Mouse (Mus musculus): ENCODE data around the gene Spred2. TPM values are rescaled to one million over a fixed set of nuclear protein-coding genes. Genes with fewer than 3 reads are reported as not detected.
"Not testable (repeated sequence)": the region's sequence is repeated elsewhere in the genome, so short reads cannot be mapped to it uniquely, and the experiment has no call there.

The Spred2 gene
- polyA plus RNA-seq, 1 experiment from 2014 or later: 8.5 TPM

- no peak for TF ChIP-seq CTCF (IDR thresholded peaks at IDR 0.05; ENCODE audit: low read depth)
- ATAC-seq (replicated peaks; ENCODE audit: low FRiP score, low read depth) (no peak), DNase-seq (ENCODE audit: low spot score) (no peak)
- WGBS: 98% methylated on average over 2 of the region's 2 CpGs
- no peak overlapping the region for H3K4me2 ChIP-seq (ENCODE audit: low read length)
- peaks cover 10% of the 10 kb centered on the region; the same call in 1 of the 2 replicates for H3K36me3 ChIP-seq (ENCODE audit: insufficient read depth, low read length)
- H3K27ac ChIP-seq: no peak overlapping the region
- no peaks in the 10 kb centered on the region for H3K9me3 ChIP-seq (replicated peaks; ENCODE audit: low read length)
- H3K27me3 ChIP-seq (ENCODE audit: insufficient read depth, low read length): no peaks in the 10 kb centered on the region
- H3K4me3 ChIP-seq (replicated peaks; ENCODE audit: low read depth, low read length): no peak overlapping the region
- no peak overlapping the region for H3K9ac ChIP-seq (ENCODE audit: low read depth, low read length)
- H3K4me1 ChIP-seq (replicated peaks; ENCODE audit: insufficient read depth, low read length): no peaks in the 10 kb centered on the region
These were observed 133.3 kb downstream of the Spred2 start for GRCm38 (mm10) chr11:20057429-20057828.

GRCm38 (mm10) chr11:20059736-20060135 lies 135.6 kb downstream of the Spred2 start:
- Histone ChIP-seq H3K27me3 (ENCODE audit: insufficient read depth, low read length) (no peaks in the 10 kb centered on the region), H3K9ac (ENCODE audit: low read depth, low read length) (no peak overlapping the region), H3K9me3 (replicated peaks; ENCODE audit: low read length) (no peaks in the 10 kb centered on the region), H3K36me3 (ENCODE audit: insufficient read depth, low read length) (peaks cover 16% of the 10 kb centered on the region; the same call in 1 of the 2 replicates), H3K27ac (no peak overlapping the region), H3K4me1 (replicated peaks; ENCODE audit: insufficient read depth, low read length) (no peaks in the 10 kb centered on the region), H3K4me3 (replicated peaks; ENCODE audit: low read depth, low read length) (no peak overlapping the region), H3K4me2 (ENCODE audit: low read length) (no peak overlapping the region)
- no peak for ATAC-seq (replicated peaks; ENCODE audit: low FRiP score, low read depth)
- no peak for DNase-seq (ENCODE audit: low spot score)
- no peak for TF ChIP-seq CTCF (IDR thresholded peaks at IDR 0.05; ENCODE audit: low read depth)
- WGBS: 83% methylated on average over 3 of the region's 3 CpGs

- not testable (repeated sequence) for H3K27ac ChIP-seq; ATAC-seq (replicated peaks; ENCODE audit: low FRiP score, low read depth)
- peaks cover 25% of the 10 kb centered on the region for H3K36me3 ChIP-seq (ENCODE audit: insufficient read depth, low read length)
These were observed 138.6 kb downstream of the Spred2 start for GRCm38 (mm10) chr11:20062801-20063200.

GRCm38 (mm10) chr11:20064086-20064485 lies 139.9 kb downstream of the Spred2 start:
- not testable (repeated sequence) for H3K27me3 ChIP-seq (ENCODE audit: insufficient read depth, low read length); H3K4me2 ChIP-seq (ENCODE audit: low read length); H3K4me3 ChIP-seq (replicated peaks; ENCODE audit: low read depth, low read length); ATAC-seq (replicated peaks; ENCODE audit: low FRiP score, low read depth); H3K27ac ChIP-seq; H3K4me1 ChIP-seq (replicated peaks; ENCODE audit: insufficient read depth, low read length); H3K9ac ChIP-seq (ENCODE audit: low read depth, low read length); DNase-seq (ENCODE audit: low spot score); H3K9me3 ChIP-seq (replicated peaks; ENCODE audit: low read length)
- peaks cover 25% of the 10 kb centered on the region for H3K36me3 ChIP-seq (ENCODE audit: insufficient read depth, low read length)
- whole genome bisulfite sequencing: 31% methylated on average over 2 of the region's 2 CpGs

More at GRCm38 (mm10) chr11:20062801-20063200, 138.6 kb downstream of the Spred2 start:
- H3K4me3 ChIP-seq (replicated peaks; ENCODE audit: low read depth, low read length); H3K4me1 ChIP-seq (replicated peaks; ENCODE audit: insufficient read depth, low read length); DNase-seq (ENCODE audit: low spot score); H3K9ac ChIP-seq (ENCODE audit: low read depth, low read length); H3K9me3 ChIP-seq (replicated peaks; ENCODE audit: low read length); H3K27me3 ChIP-seq (ENCODE audit: insufficient read depth, low read length); H3K4me2 ChIP-seq (ENCODE audit: low read length): not testable (repeated sequence)
- WGBS: 77% methylated on average over 9 of the region's 9 CpGs

- Histone ChIP-seq H3K27ac (no peak overlapping the region), H3K36me3 (ENCODE audit: insufficient read depth, low read length) (peaks cover 24% of the 10 kb centered on the region), H3K9me3 (replicated peaks; ENCODE audit: low read length) (no peaks in the 10 kb centered on the region), H3K4me1 (replicated peaks; ENCODE audit: insufficient read depth, low read length) (no peaks in the 10 kb centered on the region), H3K4me3 (replicated peaks; ENCODE audit: low read depth, low read length) (no peak overlapping the region), H3K9ac (ENCODE audit: low read depth, low read length) (no peak overlapping the region), H3K27me3 (ENCODE audit: insufficient read depth, low read length) (no peaks in the 10 kb centered on the region), H3K4me2 (ENCODE audit: low read length) (no peak overlapping the region)
- DNase-seq (ENCODE audit: low spot score) (no peak), ATAC-seq (replicated peaks; ENCODE audit: low FRiP score, low read depth) (no peak)
- WGBS: 96% methylated on average over 2 of the region's 2 CpGs
- TF ChIP-seq CTCF (IDR thresholded peaks at IDR 0.05; ENCODE audit: low read depth): no peak
These were observed 140.8 kb downstream of the Spred2 start for GRCm38 (mm10) chr11:20064926-20065325.

- no peak overlapping the region for H3K27ac ChIP-seq
- ATAC-seq (replicated peaks; ENCODE audit: low FRiP score, low read depth) (no peak), DNase-seq (ENCODE audit: low spot score) (no peak)
- 92% methylated on average over 1 of the region's 1 CpGs for WGBS
- H3K9ac ChIP-seq (ENCODE audit: low read depth, low read length): no peak overlapping the region
- peaks cover 17% of the 10 kb centered on the region; the same call in 1 of the 2 replicates for H3K36me3 ChIP-seq (ENCODE audit: insufficient read depth, low read length)
- H3K4me2 ChIP-seq (ENCODE audit: low read length): no peak overlapping the region
- H3K9me3 ChIP-seq (replicated peaks; ENCODE audit: low read length): no peaks in the 10 kb centered on the region
- no peak for TF ChIP-seq CTCF (IDR thresholded peaks at IDR 0.05; ENCODE audit: low read depth)
- H3K4me3 ChIP-seq (replicated peaks; ENCODE audit: low read depth, low read length): no peak overlapping the region
- no peaks in the 10 kb centered on the region for H3K27me3 ChIP-seq (ENCODE audit: insufficient read depth, low read length)
- no peaks in the 10 kb centered on the region for H3K4me1 ChIP-seq (replicated peaks; ENCODE audit: insufficient read depth, low read length)
These were observed 141.9 kb downstream of the Spred2 start for GRCm38 (mm10) chr11:20066106-20066505.

GRCm38 (mm10) chr11:20067521-20067920 lies 143.3 kb downstream of the Spred2 start:
- Histone ChIP-seq H3K4me3 (replicated peaks; ENCODE audit: low read depth, low read length) (no peak overlapping the region), H3K36me3 (ENCODE audit: insufficient read depth, low read length) (peaks cover 18% of the 10 kb centered on the region; the same call in 1 of the 2 replicates), H3K4me2 (ENCODE audit: low read length) (no peak overlapping the region), H3K27me3 (ENCODE audit: insufficient read depth, low read length) (no peaks in the 10 kb centered on the region), H3K9ac (ENCODE audit: low read depth, low read length) (no peak overlapping the region), H3K4me1 (replicated peaks; ENCODE audit: insufficient read depth, low read length) (no peaks in the 10 kb centered on the region), H3K27ac (no peak overlapping the region), H3K9me3 (replicated peaks; ENCODE audit: low read length) (no peaks in the 10 kb centered on the region)
- ATAC-seq (replicated peaks; ENCODE audit: low FRiP score, low read depth) (no peak), DNase-seq (ENCODE audit: low spot score) (peak; percentile 57)
- peak; percentile 67 for TF ChIP-seq CTCF (IDR thresholded peaks at IDR 0.05; ENCODE audit: low read depth)
- 55% methylated on average over 1 of the region's 1 CpGs for WGBS
